Mouse (Mus musculus): ENCODE data around the gene Kmt2a. TPM values are rescaled to one million over a fixed set of nuclear protein-coding genes. Genes with fewer than 3 reads are reported as not detected.
"Not testable (repeated sequence)": the region's sequence is repeated elsewhere in the genome, so short reads cannot be mapped to it uniquely, and the experiment has no call there.

Kmt2a gene
- polyA plus RNA-seq, 1 experiment from 2014 or later = 23.2 TPM

DNA sequence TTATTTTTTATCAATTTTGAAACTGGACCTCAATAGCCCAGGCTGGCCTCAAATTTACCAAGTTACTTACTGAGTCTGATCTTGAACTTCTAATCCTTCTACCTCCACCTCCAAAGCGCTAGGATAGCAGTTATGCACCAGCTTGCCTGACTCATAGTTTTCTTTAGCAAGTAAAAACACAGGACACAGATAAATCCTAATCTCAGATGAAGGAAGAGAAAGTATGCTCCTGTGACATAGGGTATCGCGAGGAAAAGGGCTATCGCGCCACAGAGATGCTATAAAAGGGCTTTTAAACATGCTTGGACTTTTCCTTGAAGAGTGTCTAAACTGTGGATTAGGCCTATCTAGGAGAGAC, 108.7 kb downstream of the Kmt2a start:
- no peak for ATAC-seq (ENCODE audit: low FRiP score, low read depth)
- no peaks in the 10 kb centered on the region for H3K9me3 ChIP-seq
- H3K9ac ChIP-seq = no peak overlapping the region
- peak overlapping the region; percentile 55 for H3K27ac ChIP-seq (replicated peaks)
- WGBS = 27% methylated on average over 5 of the region's 5 CpGs
- no peak overlapping the region for H3K4me2 ChIP-seq
- peak overlapping the region; percentile 67; the same call in 1 of the 2 replicates for H3K4me3 ChIP-seq
- H3K4me1 ChIP-seq (replicated peaks) = peaks cover 18% of the 10 kb centered on the region
- H3K36me3 ChIP-seq = peaks cover 17% of the 10 kb centered on the region; the same call in 1 of the 2 replicates
- H3K27me3 ChIP-seq = no peaks in the 10 kb centered on the region

DNA sequence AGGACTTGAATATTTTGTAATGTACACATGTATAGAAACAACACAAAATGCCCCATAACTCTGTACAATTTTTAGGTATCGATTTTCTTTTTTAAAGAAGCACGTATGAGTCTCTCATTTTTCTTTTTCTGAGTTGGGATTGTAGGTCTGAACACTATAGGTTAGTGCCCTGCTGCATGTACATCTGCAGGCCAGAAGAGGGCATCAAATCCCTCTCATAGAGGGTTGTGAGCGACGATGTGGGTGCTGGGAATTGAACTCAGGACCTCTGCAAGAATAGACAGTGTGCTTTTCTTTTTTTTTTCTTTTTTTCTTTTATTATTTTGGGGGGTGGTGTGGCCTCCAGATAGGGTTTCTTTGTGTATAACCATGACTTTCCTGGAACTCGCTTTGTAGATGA, 109.7 kb downstream of the Kmt2a start:
- H3K4me2 ChIP-seq = no peak overlapping the region
- H3K36me3 ChIP-seq = peaks cover 15% of the 10 kb centered on the region; the same call in 1 of the 2 replicates
- H3K9ac ChIP-seq = no peak overlapping the region
- no peak overlapping the region for H3K27ac ChIP-seq (replicated peaks)
- H3K4me3 ChIP-seq = no peak overlapping the region
- H3K4me1 ChIP-seq (replicated peaks) = peaks cover 24% of the 10 kb centered on the region
- 92% methylated on average over 5 of the region's 5 CpGs for WGBS
- no peak for ATAC-seq (ENCODE audit: low FRiP score, low read depth)
- H3K27me3 ChIP-seq = no peaks in the 10 kb centered on the region
- H3K9me3 ChIP-seq = no peaks in the 10 kb centered on the region

GRCm38 (mm10) chr9:44768029-44768394, 113.1 kb downstream of the Kmt2a start:
- Histone ChIP-seq H3K4me3 (peak overlapping the region; percentile 99), H3K27ac (replicated peaks) (peak overlapping the region; percentile 97), H3K4me1 (replicated peaks) (peaks cover 29% of the 10 kb centered on the region), H3K4me2 (peak overlapping the region; percentile 73)
- H3K27me3 ChIP-seq; H3K9me3 ChIP-seq; H3K9ac ChIP-seq; H3K36me3 ChIP-seq; ATAC-seq (ENCODE audit: low FRiP score, low read depth): not testable (repeated sequence)
- WGBS = 48% methylated on average over 7 of the region's 9 CpGs

DNA sequence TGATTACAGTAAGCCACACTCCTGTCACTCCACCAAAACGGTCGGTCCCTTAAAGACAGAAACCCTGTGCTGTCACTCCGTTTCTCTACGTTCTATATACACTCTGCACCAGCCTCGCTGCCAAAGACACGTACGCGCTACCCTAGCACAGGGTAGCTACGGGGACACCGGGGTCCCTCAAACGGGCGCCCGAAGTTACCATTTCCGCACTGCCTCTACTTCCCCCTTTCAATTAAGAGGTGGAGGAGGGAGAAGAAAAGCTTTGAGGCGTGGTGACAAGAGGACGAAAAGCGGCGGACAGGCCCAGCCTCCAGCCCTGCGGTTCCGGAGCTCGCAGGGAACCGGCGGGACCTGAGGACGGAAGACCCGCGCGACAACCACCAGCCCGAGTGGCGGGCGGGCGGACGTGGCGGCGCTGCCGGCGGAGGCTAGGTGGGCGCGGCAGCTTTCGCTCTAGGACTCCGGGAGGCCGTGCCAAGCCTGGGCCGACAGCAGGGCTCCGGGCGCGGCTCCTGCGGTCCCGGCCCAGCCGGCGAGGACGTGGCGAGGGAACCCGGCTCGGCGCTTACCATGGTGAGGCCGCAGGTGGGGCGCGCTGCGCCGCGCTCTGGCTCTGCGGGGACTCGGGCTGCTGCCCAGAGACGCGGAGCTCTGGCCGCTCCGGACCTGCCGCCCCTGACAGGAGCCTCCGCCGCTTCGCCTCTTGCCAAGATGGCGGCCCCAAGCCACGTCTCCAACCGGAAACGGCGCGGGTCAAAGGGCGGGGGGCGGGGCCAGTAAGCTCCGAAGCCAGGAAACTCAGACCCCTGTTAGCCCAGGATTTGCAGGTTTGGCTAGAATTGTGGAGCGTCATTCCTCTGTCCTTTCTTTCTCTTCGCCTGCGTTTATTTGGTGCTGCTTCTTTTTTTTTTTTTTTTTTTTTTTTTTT, 113.7 kb downstream of the Kmt2a start, which contains the start of the genes Arcn1 and Ift46:
TSS of gene Arcn1 (minus strand) at position 745 of the 928 bp plus-strand sequence.
TSS of gene Ift46 (plus strand) at position 808 of the 928 bp plus-strand sequence.
- H3K36me3 ChIP-seq = no peaks in the 10 kb centered on the region
- peak; percentile 93 for ATAC-seq (ENCODE audit: low FRiP score, low read depth)
- H3K4me2 ChIP-seq = peak within 1 kb of the TSS; percentile 73
- H3K27me3 ChIP-seq = no peaks in the 10 kb centered on the region
- peak within 1 kb of the TSS; percentile 98 for H3K9ac ChIP-seq
- H3K27ac ChIP-seq (replicated peaks) = peak within 1 kb of the TSS; percentile 97
- WGBS = under 1% methylated on average over 74 of the region's 82 CpGs
- peak within 1 kb of the TSS; percentile 99 for H3K4me3 ChIP-seq
- H3K4me1 ChIP-seq (replicated peaks) = peaks cover 29% of the 10 kb centered on the region
- no peaks in the 10 kb centered on the region for H3K9me3 ChIP-seq

DNA sequence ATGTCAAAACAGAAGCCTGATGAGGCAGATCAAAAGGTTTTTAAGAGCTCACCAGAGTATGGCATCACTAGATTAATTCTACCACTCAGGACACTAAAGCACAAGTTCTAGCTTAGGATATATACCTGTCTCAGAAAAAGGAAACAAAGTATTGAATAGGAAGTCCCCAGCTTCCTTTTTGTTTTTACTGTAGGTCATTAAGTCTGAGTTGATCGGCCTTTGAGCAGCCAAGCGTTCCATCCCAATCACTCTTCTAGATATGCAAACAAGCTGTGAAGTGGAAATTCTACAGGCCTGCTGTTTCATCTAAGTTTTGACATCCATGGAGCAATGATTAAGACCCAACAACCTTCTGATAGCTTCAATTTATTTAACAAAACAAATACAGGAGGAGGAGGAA, 120.2 kb downstream of the Kmt2a start:
- H3K4me1 ChIP-seq (replicated peaks) = peaks cover 18% of the 10 kb centered on the region
- no peak overlapping the region for H3K9ac ChIP-seq
- no peaks in the 10 kb centered on the region for H3K9me3 ChIP-seq
- peaks cover 28% of the 10 kb centered on the region for H3K36me3 ChIP-seq
- no peak overlapping the region for H3K27ac ChIP-seq (replicated peaks)
- 83% methylated on average over 2 of the region's 2 CpGs for WGBS
- no peak for ATAC-seq (ENCODE audit: low FRiP score, low read depth)
- no peaks in the 10 kb centered on the region for H3K27me3 ChIP-seq
- no peak overlapping the region for H3K4me2 ChIP-seq
- H3K4me3 ChIP-seq = no peak overlapping the region

Other genes with a start within 250 kb of the Kmt2a start
- not detected in 2 replicates for gene Treh, start 208.1 kb downstream of the Kmt2a start, polyA plus RNA-seq (2015; fragmentation: Nextera tagmentation; extraction: Ambion mirVana)
- gene Phldb1, start 146.1 kb downstream of the Kmt2a start, polyA plus RNA-seq (2015; fragmentation: Nextera tagmentation; extraction: Ambion mirVana) = 46.4 and 46.8 TPM in 2 replicates
- 130 and 135 TPM in 2 replicates for gene Arcn1, start 113.5 kb downstream of the Kmt2a start, polyA plus RNA-seq (2015; fragmentation: Nextera tagmentation; extraction: Ambion mirVana)
- 153 and 158 TPM in 2 replicates for gene Ift46, start 113.4 kb downstream of the Kmt2a start, polyA plus RNA-seq (2015; fragmentation: Nextera tagmentation; extraction: Ambion mirVana)
- 20.2 and 22.7 TPM in 2 replicates for gene Tmem25, start 82.0 kb downstream of the Kmt2a start, polyA plus RNA-seq (2015; fragmentation: Nextera tagmentation; extraction: Ambion mirVana)
- 0.26 and 0.42 TPM in 2 replicates for gene Ttc36, start 78.2 kb downstream of the Kmt2a start, polyA plus RNA-seq (2015; fragmentation: Nextera tagmentation; extraction: Ambion mirVana)
- 802 and 842 TPM in 2 replicates for gene Atp5l, start 39.4 kb upstream of the Kmt2a start, polyA plus RNA-seq (2015; fragmentation: Nextera tagmentation; extraction: Ambion mirVana)
- 34.6 and 35.1 TPM in 2 replicates for gene Ube4a, start 84.3 kb upstream of the Kmt2a start, polyA plus RNA-seq (2015; fragmentation: Nextera tagmentation; extraction: Ambion mirVana)
- not detected in 2 replicates for gene Cd3g, start 99.1 kb upstream of the Kmt2a start, polyA plus RNA-seq (2015; fragmentation: Nextera tagmentation; extraction: Ambion mirVana)
- not detected in 2 replicates for gene Cd3d, start 100.5 kb upstream of the Kmt2a start, polyA plus RNA-seq (2015; fragmentation: Nextera tagmentation; extraction: Ambion mirVana)
- gene Cd3e, start 128.3 kb upstream of the Kmt2a start, polyA plus RNA-seq (2015; fragmentation: Nextera tagmentation; extraction: Ambion mirVana) = 0.18 TPM in 1 of 2 replicates, not detected in the other
- 2.6 and 3.3 TPM in 2 replicates for gene Mpzl2, start 158.5 kb upstream of the Kmt2a start, polyA plus RNA-seq (2015; fragmentation: Nextera tagmentation; extraction: Ambion mirVana)
- 1.3 TPM in 2 replicates for gene Mpzl3, start 173.9 kb upstream of the Kmt2a start, polyA plus RNA-seq (2015; fragmentation: Nextera tagmentation; extraction: Ambion mirVana)
- gene Jaml, start 197.9 kb upstream of the Kmt2a start, polyA plus RNA-seq (2015; fragmentation: Nextera tagmentation; extraction: Ambion mirVana) = 0.31 and 0.34 TPM in 2 replicates
- gene Scn2b, start 236.5 kb upstream of the Kmt2a start, polyA plus RNA-seq (2015; fragmentation: Nextera tagmentation; extraction: Ambion mirVana) = 10.3 TPM in 2 replicates

Measured in hindbrain, embryonic 15.5 days (tissue).